Mouse (Mus musculus) gastrocnemius, postnatal 36 days (tissue): Measurements from ENCODE around the gene Sgcb. TPM values are rescaled to one million over a fixed set of nuclear protein-coding genes. Genes with fewer than 3 reads are reported as not detected.
"Not testable (repeated sequence)": the region's sequence is repeated elsewhere in the genome, so short reads cannot be mapped to it uniquely, and the experiment has no call there.

Source experiments
- DNase-seq, 2 experiments: peaks; one replicate each; pipeline ENCODE4 v3.0.0; 2022
- intact Hi-C: fragments of 180-260 bp; cut with DNase I; formaldehyde crosslinking; loops from one replicate; pipeline ENCODE4 v1.15.1; 2025
- total RNA-seq, 2 experiments: library from RNA; stranded (reverse); gene quantifications; 2 replicates each; pipeline ENCODE4 v1.2.3; 2021

Sgcb gene
- total RNA-seq, 2 experiments from 2014 or later, result 88.6 to 89.2 TPM

DNA sequence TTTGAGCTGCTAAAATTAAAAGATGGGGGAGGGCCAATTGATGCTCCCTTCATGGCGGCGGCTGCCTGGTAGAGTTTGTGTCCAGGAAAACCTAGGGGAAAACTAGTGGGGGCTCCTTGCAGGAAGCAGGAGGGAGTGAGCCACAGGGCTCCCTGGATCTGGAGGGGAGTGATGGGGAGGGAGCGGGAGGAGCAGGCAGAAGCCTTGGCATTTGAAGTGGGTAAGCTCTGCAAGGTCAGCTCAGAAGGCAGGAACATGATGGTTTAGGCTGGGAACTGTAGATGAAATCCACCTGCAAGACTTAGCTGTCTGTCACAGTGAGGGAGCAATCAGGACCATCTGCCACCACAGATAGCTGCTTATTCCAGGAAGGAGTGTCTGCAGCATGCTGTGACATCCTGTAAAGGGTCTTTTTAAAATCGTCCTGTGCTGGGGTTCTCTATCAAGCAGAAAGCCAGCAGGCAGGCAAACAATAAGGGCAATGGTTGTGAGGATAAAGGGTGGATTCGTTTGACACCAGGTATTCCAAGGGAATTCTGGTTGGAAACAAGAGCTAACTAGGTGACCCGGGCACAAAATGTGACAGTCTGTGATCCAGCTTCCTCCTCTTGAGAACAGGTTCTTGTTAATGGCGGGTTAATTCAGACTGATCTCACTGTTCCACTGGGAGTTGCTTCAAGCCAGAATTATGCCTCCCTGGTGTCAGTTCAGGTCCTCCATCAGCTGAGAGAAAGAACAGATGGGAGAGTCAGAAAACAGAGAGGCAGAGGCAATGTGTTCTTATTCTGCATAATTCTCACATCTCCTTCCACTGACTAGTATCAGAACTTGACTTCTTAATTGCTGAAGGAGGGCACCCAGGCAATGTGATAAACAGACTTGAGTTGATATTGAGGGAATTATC is 62.1 kb downstream of the Sgcb start:
- intact Hi-C loops, result no loop called here
- DNase-seq, result no peak

DNA sequence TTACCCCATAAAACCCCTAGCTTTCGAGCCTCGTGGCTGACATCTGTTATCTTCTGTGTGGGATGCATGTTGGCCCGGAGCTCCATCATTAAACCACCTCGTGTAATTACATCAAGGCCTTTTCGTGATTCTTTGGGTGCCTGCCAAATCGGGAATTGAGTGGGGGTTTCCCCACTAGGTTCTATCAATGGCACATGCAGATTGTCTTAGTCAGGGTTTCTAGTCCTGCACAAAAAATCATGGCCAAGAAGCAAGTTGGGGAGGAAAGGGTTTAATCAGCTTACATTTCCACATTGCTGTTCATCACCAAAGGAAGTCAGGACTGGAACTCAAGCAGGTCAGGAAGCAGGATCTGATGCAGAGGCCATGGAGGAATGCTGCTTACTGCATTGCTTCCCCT is 63.6 kb downstream of the Sgcb start:
- DNase-seq, intact Hi-C loops: not testable (repeated sequence)

Other genes with a start within 250 kb of the Sgcb start
- gene Cwh43, start 241.7 kb downstream of the Sgcb start, total RNA-seq, result not detected
- 1 to 10 TPM; 6.7 to 8.9 TPM for gene Dcun1d4, start 166.8 kb downstream of the Sgcb start, total RNA-seq
- gene Lrrc66, start 15.3 kb downstream of the Sgcb start, total RNA-seq, result not detected
- not detected for gene Spata18, start 3.6 kb upstream of the Sgcb start, total RNA-seq